Mouse (Mus musculus): ENCODE data around the gene Camta2. TPM values are rescaled to one million over a fixed set of nuclear protein-coding genes. Genes with fewer than 3 reads are reported as not detected.
A peak's percentile ranks its signal among the peaks of the same experiment; 100 is the strongest.

Gene Camta2
- total and polyA plus RNA-seq, 2 experiments from 2014 or later = 24.5 to 26.7 TPM

- H3K27me3 ChIP-seq (ENCODE audit: insufficient read depth, low read length) = no peaks in the 10 kb centered on the region
- peak overlapping the region; percentile 86 for H3K9ac ChIP-seq (replicated peaks; ENCODE audit: low read length)
- TF ChIP-seq CTCF (IDR thresholded peaks at IDR 0.05; ENCODE audit: low read depth) = no peak
- peak overlapping the region; percentile 88 for H3K4me2 ChIP-seq (ENCODE audit: low read depth, low read length)
- 20% methylated on average over 3 of the region's 3 CpGs for WGBS
- H3K36me3 ChIP-seq (ENCODE audit: insufficient read depth, low read length) = peaks cover 32% of the 10 kb centered on the region
- DNase-seq (ENCODE audit: low spot score) = no peak
- peak overlapping the region; percentile 76 for H3K4me3 ChIP-seq (ENCODE audit: low read length)
- H3K9me3 ChIP-seq (ENCODE audit: low read length) = no peaks in the 10 kb centered on the region
- no peak for ATAC-seq
- peaks cover 13% of the 10 kb centered on the region for H3K4me1 ChIP-seq (ENCODE audit: insufficient read depth, low read length)
- peak overlapping the region; percentile 94 for H3K27ac ChIP-seq
Measured at GRCm38 (mm10) chr11:70646259-70646555, 41.7 kb downstream of the Camta2 start.

GRCm38 (mm10) chr11:70645461-70646258 is 42.2 kb downstream of the Camta2 start:
- Histone ChIP-seq H3K27me3 (ENCODE audit: insufficient read depth, low read length) (no peaks in the 10 kb centered on the region), H3K4me2 (ENCODE audit: low read depth, low read length) (peak overlapping the region; percentile 88), H3K27ac (peak overlapping the region; percentile 94), H3K36me3 (ENCODE audit: insufficient read depth, low read length) (peaks cover 27% of the 10 kb centered on the region), H3K9ac (replicated peaks; ENCODE audit: low read length) (peak overlapping the region; percentile 86), H3K9me3 (ENCODE audit: low read length) (no peaks in the 10 kb centered on the region), H3K4me1 (ENCODE audit: insufficient read depth, low read length) (peaks cover 13% of the 10 kb centered on the region), H3K4me3 (ENCODE audit: low read length) (peak overlapping the region; percentile 76)
- TF ChIP-seq CTCF (IDR thresholded peaks at IDR 0.05; ENCODE audit: low read depth) = no peak
- WGBS = 89% methylated on average over 12 of the region's 12 CpGs
- ATAC-seq = no peak
- DNase-seq (ENCODE audit: low spot score) = no peak

- WGBS = 92% methylated on average over 8 of the region's 8 CpGs
- Histone ChIP-seq H3K9me3 (ENCODE audit: low read length) (no peaks in the 10 kb centered on the region), H3K27ac (no peak overlapping the region), H3K27me3 (ENCODE audit: insufficient read depth, low read length) (no peaks in the 10 kb centered on the region), H3K4me1 (ENCODE audit: insufficient read depth, low read length) (peaks cover 13% of the 10 kb centered on the region), H3K36me3 (ENCODE audit: insufficient read depth, low read length) (peaks cover 17% of the 10 kb centered on the region), H3K4me3 (ENCODE audit: low read length) (no peak overlapping the region), H3K4me2 (ENCODE audit: low read depth, low read length) (no peak overlapping the region), H3K9ac (replicated peaks; ENCODE audit: low read length) (no peak overlapping the region)
- ATAC-seq (no peak), DNase-seq (ENCODE audit: low spot score) (no peak)
- no peak for TF ChIP-seq CTCF (IDR thresholded peaks at IDR 0.05; ENCODE audit: low read depth)
Measured at GRCm38 (mm10) chr11:70644564-70645103, 43.3 kb downstream of the Camta2 start.

- H3K9ac ChIP-seq (replicated peaks; ENCODE audit: low read length) = no peak overlapping the region
- H3K4me3 ChIP-seq (ENCODE audit: low read length) = no peak overlapping the region
- peaks cover 9% of the 10 kb centered on the region for H3K4me1 ChIP-seq (ENCODE audit: insufficient read depth, low read length)
- no peak for TF ChIP-seq CTCF (IDR thresholded peaks at IDR 0.05; ENCODE audit: low read depth)
- no peaks in the 10 kb centered on the region for H3K9me3 ChIP-seq (ENCODE audit: low read length)
- ATAC-seq = no peak
- no peak overlapping the region for H3K4me2 ChIP-seq (ENCODE audit: low read depth, low read length)
- 92% methylated on average over 6 of the region's 6 CpGs for WGBS
- no peak for DNase-seq (ENCODE audit: low spot score)
- H3K27ac ChIP-seq = no peak overlapping the region
- H3K27me3 ChIP-seq (ENCODE audit: insufficient read depth, low read length) = no peaks in the 10 kb centered on the region
- H3K36me3 ChIP-seq (ENCODE audit: insufficient read depth, low read length) = peaks cover 10% of the 10 kb centered on the region
Measured at GRCm38 (mm10) chr11:70643051-70643450, 44.9 kb downstream of the Camta2 start.

- Histone ChIP-seq H3K4me2 (ENCODE audit: low read depth, low read length) (no peak overlapping the region), H3K27ac (no peak overlapping the region), H3K9me3 (ENCODE audit: low read length) (no peaks in the 10 kb centered on the region), H3K4me1 (ENCODE audit: insufficient read depth, low read length) (peaks cover 7% of the 10 kb centered on the region), H3K9ac (replicated peaks; ENCODE audit: low read length) (no peak overlapping the region), H3K4me3 (ENCODE audit: low read length) (no peak overlapping the region), H3K36me3 (ENCODE audit: insufficient read depth, low read length) (peaks cover 10% of the 10 kb centered on the region), H3K27me3 (ENCODE audit: insufficient read depth, low read length) (no peaks in the 10 kb centered on the region)
- DNase-seq (ENCODE audit: low spot score) (no peak), ATAC-seq (no peak)
- WGBS = 78% methylated on average over 7 of the region's 7 CpGs
- TF ChIP-seq CTCF (IDR thresholded peaks at IDR 0.05; ENCODE audit: low read depth) = no peak
Measured at GRCm38 (mm10) chr11:70641241-70641640, 46.7 kb downstream of the Camta2 start.

- Histone ChIP-seq H3K27ac (no peak overlapping the region), H3K36me3 (ENCODE audit: insufficient read depth, low read length) (peaks cover 7% of the 10 kb centered on the region), H3K9ac (replicated peaks; ENCODE audit: low read length) (no peak overlapping the region), H3K9me3 (ENCODE audit: low read length) (no peaks in the 10 kb centered on the region), H3K27me3 (ENCODE audit: insufficient read depth, low read length) (no peaks in the 10 kb centered on the region), H3K4me2 (ENCODE audit: low read depth, low read length) (no peak overlapping the region), H3K4me3 (ENCODE audit: low read length) (no peak overlapping the region), H3K4me1 (ENCODE audit: insufficient read depth, low read length) (no peaks in the 10 kb centered on the region)
- TF ChIP-seq CTCF (IDR thresholded peaks at IDR 0.05; ENCODE audit: low read depth) = no peak
- DNase-seq (ENCODE audit: low spot score) = no peak
- ATAC-seq = no peak
- 79% methylated on average over 8 of the region's 8 CpGs for WGBS
Measured at GRCm38 (mm10) chr11:70639976-70640375, 47.9 kb downstream of the Camta2 start.

- TF ChIP-seq CTCF (IDR thresholded peaks at IDR 0.05; ENCODE audit: low read depth) = no peak
- 54% methylated on average over 5 of the region's 5 CpGs for WGBS
- Histone ChIP-seq H3K9me3 (ENCODE audit: low read length) (no peaks in the 10 kb centered on the region), H3K4me1 (ENCODE audit: insufficient read depth, low read length) (no peaks in the 10 kb centered on the region), H3K36me3 (ENCODE audit: insufficient read depth, low read length) (no peaks in the 10 kb centered on the region), H3K9ac (replicated peaks; ENCODE audit: low read length) (no peak within 1 kb of the TSS), H3K4me2 (ENCODE audit: low read depth, low read length) (no peak within 1 kb of the TSS), H3K4me3 (ENCODE audit: low read length) (no peak within 1 kb of the TSS), H3K27ac (no peak within 1 kb of the TSS), H3K27me3 (ENCODE audit: insufficient read depth, low read length) (no peaks in the 10 kb centered on the region)
- no peak for ATAC-seq
- DNase-seq (ENCODE audit: low spot score) = no peak
Measured at GRCm38 (mm10) chr11:70638714-70639278, 49.1 kb downstream of the Camta2 start, which contains the start of gene Gp1ba. TSS of gene Gp1ba (plus strand) at chr11:70639122.
